Mouse (Mus musculus) cerebellum, postnatal 14 days (tissue): Measurements from ENCODE around the gene Ddx43.

ENCODE experiments used
- DNase-seq, 2 experiments: peaks; one replicate each; pipeline ENCODE4 v3.0.0; 2021; ENCODE audit warnings: mixed read lengths in 2 of 2

The Ddx43 gene

DNA sequence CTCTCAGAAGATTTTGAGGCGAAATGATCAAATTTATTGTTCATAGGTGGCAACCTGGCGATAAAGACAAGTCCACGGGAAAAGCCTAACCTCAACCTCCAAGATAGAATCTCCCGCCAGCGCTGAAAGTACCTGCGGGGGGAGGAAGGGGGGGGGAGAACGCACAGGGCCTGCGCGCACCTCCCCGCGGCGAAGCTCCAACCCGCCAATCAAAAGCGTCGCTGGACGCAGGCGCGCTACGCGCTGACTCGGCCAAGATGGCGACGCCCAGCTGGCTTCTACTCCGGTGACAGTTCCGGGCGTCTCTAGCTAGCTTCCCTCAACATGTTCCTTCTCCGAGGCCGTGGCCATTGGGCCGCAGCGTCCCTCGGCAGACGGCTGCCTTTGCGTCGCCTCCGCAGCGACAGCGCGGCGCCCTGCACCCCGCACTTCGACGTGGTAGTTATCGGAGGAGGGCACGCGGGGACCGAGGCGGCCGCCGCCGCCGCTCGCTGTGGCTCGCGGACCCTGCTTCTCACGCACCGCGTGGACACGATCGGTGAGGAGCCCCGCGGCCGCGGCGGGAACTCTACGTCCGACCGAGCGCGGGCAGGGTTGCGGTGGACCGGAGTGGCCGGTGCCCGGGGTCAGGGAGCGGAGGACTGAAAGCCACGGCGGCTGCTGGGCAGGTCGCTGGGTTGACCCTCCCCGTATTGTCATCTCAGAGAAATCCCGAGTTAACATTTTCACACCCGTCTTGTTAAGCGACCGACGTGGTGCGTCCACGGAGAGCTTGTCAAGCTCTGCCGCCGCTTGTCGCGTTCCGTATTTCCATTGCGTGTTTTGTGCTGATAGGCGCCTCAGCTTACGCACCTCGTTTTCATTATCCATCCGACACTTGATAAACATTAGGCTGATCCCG lies 52.6 kb downstream of the Ddx43 start, which contains the start of the genes Mto1 and Gm17324:
Gene Mto1, plus strand, starts transcription at position 236 of the 901 bp plus-strand sequence.
Gene Gm17324, minus strand, starts transcription at position 814 of the 901 bp plus-strand sequence.
- peak; percentile 93 to 94 for DNase-seq

DNA sequence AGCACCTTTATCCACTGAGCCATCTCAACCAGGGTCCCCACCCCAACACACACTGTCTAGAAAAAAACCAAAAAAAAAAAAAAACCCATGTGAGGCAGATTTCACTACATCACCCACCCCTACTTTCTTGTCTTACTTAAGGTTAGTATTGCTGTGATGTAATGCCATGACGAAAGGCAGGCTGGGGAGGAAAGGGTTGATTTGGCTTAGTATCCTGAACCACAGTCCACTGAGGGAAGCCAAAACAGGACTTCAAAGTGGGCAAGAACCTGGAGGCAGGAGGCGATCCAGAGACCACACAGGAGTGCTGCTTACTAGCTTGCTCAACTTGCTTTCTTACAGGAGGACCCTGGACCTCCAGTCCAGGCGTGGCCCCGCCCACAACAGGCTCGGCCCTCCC lies 54.8 kb downstream of the Ddx43 start:
- no peak for DNase-seq

DNA sequence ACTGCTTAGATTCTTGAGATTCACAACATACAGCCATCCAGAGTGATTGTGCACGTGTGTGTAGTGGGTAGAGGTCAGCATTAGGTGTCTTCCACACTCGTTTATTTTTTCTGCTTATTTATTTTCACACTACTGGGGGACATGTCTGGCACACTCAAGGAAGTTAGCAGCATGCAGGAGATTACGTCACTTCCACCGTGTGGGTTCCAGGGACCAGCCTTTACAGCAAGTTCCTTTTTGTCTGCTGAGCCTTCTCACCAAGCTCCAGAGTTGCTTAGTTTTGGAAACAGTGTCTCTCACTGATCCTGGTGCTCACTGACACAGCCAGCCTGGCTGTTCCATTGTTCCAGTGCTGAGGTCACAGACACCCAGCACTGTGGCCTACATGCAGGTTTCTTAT lies 55.8 kb downstream of the Ddx43 start:
- no peak for DNase-seq

DNA sequence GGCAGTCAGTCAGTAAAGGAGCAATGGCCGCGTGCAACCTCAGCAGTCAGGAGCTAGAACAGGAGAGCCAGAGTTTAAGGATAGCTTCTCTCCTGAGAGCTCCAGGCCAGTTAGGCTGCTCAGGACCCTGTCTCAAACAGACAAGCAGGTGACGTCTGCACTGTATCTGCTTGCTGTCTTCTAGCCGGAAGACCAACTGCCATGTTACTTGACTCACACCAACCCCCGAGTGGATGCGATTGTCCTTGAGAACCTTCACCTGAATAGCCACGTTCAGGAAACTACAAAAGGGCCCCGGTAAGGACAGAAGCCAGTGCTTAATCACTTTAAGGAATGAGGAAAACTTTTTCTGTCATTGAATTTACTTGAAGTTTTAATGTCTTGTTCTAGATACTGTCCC lies 61.4 kb downstream of the Ddx43 start:
- DNase-seq, result no peak

- DNase-seq, result no peak
Observed at GRCm38 (mm10) chr9:78463337-78463736, 67.8 kb downstream of the Ddx43 start.

GRCm38 (mm10) chr9:78465725-78466124 lies 70.1 kb downstream of the Ddx43 start:
- DNase-seq, result no peak
